Mouse (Mus musculus) megakaryocyte, embryonic 14.5 days (primary cell): ENCODE data around the gene Cgnl1.

Experiments
- FLI1 ChIP-seq: IDR thresholded peaks from 2 replicates; pipeline ENCODE4 v1.6.1; 2012; ENCODE audit warnings: low read length, inconsistent platforms, mixed read lengths
- GATA1 ChIP-seq: IDR thresholded peaks from 3 replicates; pipeline ENCODE4 v1.6.1; 2012; ENCODE audit warnings: mixed read lengths, low read length, inconsistent platforms, borderline replicate concordance

DNA sequence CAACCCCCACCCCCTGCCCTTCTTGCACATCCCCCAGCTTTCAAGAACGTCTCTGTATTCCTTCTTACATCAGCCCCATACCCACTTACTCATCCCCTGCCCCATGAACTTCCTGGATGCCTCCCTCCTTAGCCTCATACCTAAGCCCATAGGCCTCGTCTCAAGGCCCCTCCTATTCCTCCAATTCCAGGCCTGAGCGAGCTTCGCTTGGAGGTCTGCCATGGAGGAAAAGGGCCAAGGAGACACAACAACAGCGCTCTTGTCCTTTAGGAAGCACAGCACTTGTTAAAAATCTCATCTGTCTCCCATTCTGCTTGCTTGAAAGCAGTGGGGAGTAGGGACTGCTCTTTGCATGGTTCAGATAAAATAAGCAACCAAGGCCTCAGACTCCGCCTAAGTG is 143.1 kb downstream of the Cgnl1 start:
- TF ChIP-seq FLI1 (no peak), GATA1 (no peak)
